Mouse (Mus musculus): ENCODE results near the gene Gm49373. TPM values are rescaled to one million over a fixed set of nuclear protein-coding genes. Genes with fewer than 3 reads are reported as not detected.

The Gm49373 gene
- total and polyA plus RNA-seq, 3 experiments: 0.33 to 0.98 (median 0.61) TPM

DNA sequence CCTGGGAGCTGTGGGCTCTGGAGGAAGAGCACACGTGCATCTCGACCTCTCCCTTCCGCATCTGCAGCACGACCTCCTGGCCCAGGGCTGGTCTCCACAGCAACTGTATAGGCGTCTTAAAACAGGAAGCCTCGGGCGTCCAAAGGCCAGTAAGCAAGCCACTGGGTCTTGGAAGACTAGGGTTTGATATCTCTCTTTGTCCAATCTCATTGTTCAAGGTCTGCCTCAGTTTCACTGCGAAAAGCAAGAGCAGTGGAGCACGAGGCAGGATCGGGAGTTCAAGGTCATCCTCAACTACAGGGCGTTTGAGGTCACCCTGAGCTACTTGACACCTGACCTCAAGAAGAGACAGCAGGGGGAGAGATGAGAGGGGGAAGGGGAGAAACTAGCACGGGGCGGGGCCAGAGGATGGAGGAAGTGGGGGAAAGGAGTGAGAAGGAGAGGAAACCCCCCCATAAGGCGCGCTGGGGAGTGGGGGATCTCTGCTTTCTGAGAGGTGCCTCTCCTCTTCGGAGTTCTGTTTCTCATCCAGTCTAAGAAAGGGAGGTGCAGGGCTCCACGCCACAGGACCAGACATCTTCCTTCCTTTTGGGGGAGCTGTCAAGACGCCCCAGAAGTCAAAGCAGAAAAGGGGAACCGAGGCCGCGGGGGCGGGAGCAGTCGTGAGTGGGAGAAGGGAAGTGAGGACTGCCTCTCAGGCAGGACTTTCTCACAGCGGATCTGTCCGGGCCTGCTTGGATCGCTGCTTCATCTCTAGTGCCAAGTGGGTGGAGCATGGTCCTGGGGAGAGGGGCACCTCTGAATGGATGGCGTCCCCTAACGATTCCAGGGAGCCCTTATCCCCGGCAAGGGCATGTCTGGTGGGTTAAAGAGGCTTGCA lies 58.0 kb downstream of the Gm49373 start:
- Histone ChIP-seq H3K27me3 (ENCODE audit: insufficient read depth, low read length) (peaks cover 7% of the 10 kb centered on the region; the same call in 1 of the 2 replicates), H3K4me3 (ENCODE audit: low read depth, low read length) (peak overlapping the region; percentile 74)
- DNase-seq (ENCODE audit: low spot score): peak; percentile 59

More for the DNA sequence above, 58.0 kb downstream of the Gm49373 start:
- peaks cover 70% of the 10 kb centered on the region for H3K4me1 ChIP-seq (ENCODE audit: insufficient read depth, low read depth, low read length)
- H3K9me3 ChIP-seq (replicated peaks): no peaks in the 10 kb centered on the region
- no peak for TF ChIP-seq GATA1 (IDR thresholded peaks at IDR 0.05; ENCODE audit: borderline replicate concordance, low read length)
- no peak for TF ChIP-seq POLR2AphosphoS5 (IDR thresholded peaks at IDR 0.05; ENCODE audit: insufficient replicate concordance, low read depth, low read length)
- no peak for TF ChIP-seq CTCF (IDR thresholded peaks at IDR 0.05; ENCODE audit: low read depth, low read length)
- no peak for TF ChIP-seq GATA2 (IDR thresholded peaks at IDR 0.05; ENCODE audit: borderline replicate concordance, low read depth, low read length)
- TF ChIP-seq TAL1 (conservative IDR thresholded peaks at IDR 0.05; ENCODE audit: low read depth, low read length): no peak
- H3K36me3 ChIP-seq (replicated peaks): peaks cover 25% of the 10 kb centered on the region
- peak; percentile 43 for ATAC-seq (ENCODE audit: extremely low read depth, insufficient number of reproducible peaks, low FRiP score, poor library complexity, severe bottlenecking)

Other genes with a start within 250 kb of the Gm49373 start
Only the 20 nearest of the 24 such genes appear.
- not detected in 2 replicates for gene A230050P20Rik, start 204.5 kb downstream of the Gm49373 start, total RNA-seq (2014; fragmentation: Nextera tagmentation)
- 0.05 TPM in 1 of 2 replicates, not detected in the other for gene A230050P20Rik, start 204.5 kb downstream of the Gm49373 start, total RNA-seq (2017)
- gene A230050P20Rik, start 204.5 kb downstream of the Gm49373 start, polyA plus RNA-seq (2012): 0.04 and 0.05 TPM in 2 replicates
- gene Angptl6, start 193.4 kb downstream of the Gm49373 start, total RNA-seq (2014; fragmentation: Nextera tagmentation): 1.2 and 5.1 TPM in 2 replicates
- 0.66 and 0.93 TPM in 2 replicates for gene Angptl6, start 193.4 kb downstream of the Gm49373 start, total RNA-seq (2017)
- 2.4 and 3.1 TPM in 2 replicates for gene Angptl6, start 193.4 kb downstream of the Gm49373 start, polyA plus RNA-seq (2012)
- 40.3 and 47.7 TPM in 2 replicates for gene Ppan, start 184.9 kb downstream of the Gm49373 start, total RNA-seq (2014; fragmentation: Nextera tagmentation)
- 66.9 and 71.7 TPM in 2 replicates for gene Ppan, start 184.9 kb downstream of the Gm49373 start, total RNA-seq (2017)
- gene Ppan, start 184.9 kb downstream of the Gm49373 start, polyA plus RNA-seq (2012): 297 and 313 TPM in 2 replicates
- gene Eif3g, start 174.5 kb downstream of the Gm49373 start, total RNA-seq (2014; fragmentation: Nextera tagmentation): 198 and 222 TPM in 2 replicates
- 173 and 175 TPM in 2 replicates for gene Eif3g, start 174.5 kb downstream of the Gm49373 start, total RNA-seq (2017)
- gene Eif3g, start 174.5 kb downstream of the Gm49373 start, polyA plus RNA-seq (2012): 475 and 545 TPM in 2 replicates
- gene Dnmt1, start 113.2 kb downstream of the Gm49373 start, total RNA-seq (2014; fragmentation: Nextera tagmentation): 142 and 148 TPM in 2 replicates
- 167 and 197 TPM in 2 replicates for gene Dnmt1, start 113.2 kb downstream of the Gm49373 start, total RNA-seq (2017)
- 178 and 209 TPM in 2 replicates for gene Dnmt1, start 113.2 kb downstream of the Gm49373 start, polyA plus RNA-seq (2012)
- gene S1pr2, start 96.3 kb downstream of the Gm49373 start, total RNA-seq (2014; fragmentation: Nextera tagmentation): 1.8 and 8.4 TPM in 2 replicates
- gene S1pr2, start 96.3 kb downstream of the Gm49373 start, total RNA-seq (2017): 2.1 and 2.8 TPM in 2 replicates
- gene S1pr2, start 96.3 kb downstream of the Gm49373 start, polyA plus RNA-seq (2012): 1.6 TPM in 2 replicates
- gene Mrpl4, start 70.4 kb downstream of the Gm49373 start, total RNA-seq (2014; fragmentation: Nextera tagmentation): 38.4 and 39.6 TPM in 2 replicates
- gene Mrpl4, start 70.4 kb downstream of the Gm49373 start, total RNA-seq (2017): 39.1 and 51.5 TPM in 2 replicates
- gene Mrpl4, start 70.4 kb downstream of the Gm49373 start, polyA plus RNA-seq (2012): 92.6 and 129 TPM in 2 replicates
- 9.6 and 9.9 TPM in 2 replicates for gene Icam1, start 57.1 kb downstream of the Gm49373 start, total RNA-seq (2014; fragmentation: Nextera tagmentation)
- gene Icam1, start 57.1 kb downstream of the Gm49373 start, total RNA-seq (2017): 15.7 and 17.1 TPM in 2 replicates
- gene Icam1, start 57.1 kb downstream of the Gm49373 start, polyA plus RNA-seq (2012): 5.0 and 5.8 TPM in 2 replicates
- 2.1 and 4.8 TPM in 2 replicates for gene Icam4, start 43.7 kb downstream of the Gm49373 start, total RNA-seq (2014; fragmentation: Nextera tagmentation)
- 8.2 and 10.6 TPM in 2 replicates for gene Icam4, start 43.7 kb downstream of the Gm49373 start, total RNA-seq (2017)
- 8.3 and 11.2 TPM in 2 replicates for gene Icam4, start 43.7 kb downstream of the Gm49373 start, polyA plus RNA-seq (2012)
- not detected in 2 replicates for gene Icam5, start 41.0 kb downstream of the Gm49373 start, total RNA-seq (2014; fragmentation: Nextera tagmentation)
- 0.33 and 0.99 TPM in 2 replicates for gene Icam5, start 41.0 kb downstream of the Gm49373 start, total RNA-seq (2017)
- 0.30 and 0.38 TPM in 2 replicates for gene Icam5, start 41.0 kb downstream of the Gm49373 start, polyA plus RNA-seq (2012)
- gene Zglp1, start 6.0 kb downstream of the Gm49373 start, total RNA-seq (2014; fragmentation: Nextera tagmentation): not detected in 2 replicates
- gene Zglp1, start 6.0 kb downstream of the Gm49373 start, total RNA-seq (2017): not detected in 2 replicates
- 4.0 and 4.5 TPM in 2 replicates for gene Zglp1, start 6.0 kb downstream of the Gm49373 start, polyA plus RNA-seq (2012)
- 52.4 and 58.5 TPM in 2 replicates for gene Fdx1l, start 518 bp upstream of the Gm49373 start, total RNA-seq (2014; fragmentation: Nextera tagmentation)
- 54.3 and 56.1 TPM in 2 replicates for gene Fdx1l, start 518 bp upstream of the Gm49373 start, total RNA-seq (2017)
- gene Fdx1l, start 518 bp upstream of the Gm49373 start, polyA plus RNA-seq (2012): 30.6 and 31.0 TPM in 2 replicates
- gene Gm38431, start 18.9 kb upstream of the Gm49373 start, total RNA-seq (2014; fragmentation: Nextera tagmentation): 95.6 and 162 TPM in 2 replicates
- gene Gm38431, start 18.9 kb upstream of the Gm49373 start, total RNA-seq (2017): 2.1 and 2.8 TPM in 2 replicates
- 382 and 444 TPM in 2 replicates for gene Gm38431, start 18.9 kb upstream of the Gm49373 start, polyA plus RNA-seq (2012)
- 35.1 and 72.2 TPM in 2 replicates for gene Raver1, start 18.9 kb upstream of the Gm49373 start, total RNA-seq (2014; fragmentation: Nextera tagmentation)
- gene Raver1, start 18.9 kb upstream of the Gm49373 start, total RNA-seq (2017): 18.5 and 19.6 TPM in 2 replicates
- gene Raver1, start 18.9 kb upstream of the Gm49373 start, polyA plus RNA-seq (2012): 0.62 and 0.92 TPM in 2 replicates
- gene Tyk2, start 58.1 kb upstream of the Gm49373 start, total RNA-seq (2014; fragmentation: Nextera tagmentation): 16.1 and 16.6 TPM in 2 replicates
- 17.4 and 19.0 TPM in 2 replicates for gene Tyk2, start 58.1 kb upstream of the Gm49373 start, total RNA-seq (2017)
- gene Tyk2, start 58.1 kb upstream of the Gm49373 start, polyA plus RNA-seq (2012): 17.3 and 19.0 TPM in 2 replicates
- gene Cdc37, start 76.9 kb upstream of the Gm49373 start, total RNA-seq (2014; fragmentation: Nextera tagmentation): 80.4 and 86.7 TPM in 2 replicates
- 124 and 193 TPM in 2 replicates for gene Cdc37, start 76.9 kb upstream of the Gm49373 start, total RNA-seq (2017)
- gene Cdc37, start 76.9 kb upstream of the Gm49373 start, polyA plus RNA-seq (2012): 213 and 280 TPM in 2 replicates
- 2.5 and 2.9 TPM in 2 replicates for gene Pde4a, start 92.6 kb upstream of the Gm49373 start, total RNA-seq (2014; fragmentation: Nextera tagmentation)
- gene Pde4a, start 92.6 kb upstream of the Gm49373 start, total RNA-seq (2017): 1.5 and 1.7 TPM in 2 replicates
- gene Pde4a, start 92.6 kb upstream of the Gm49373 start, polyA plus RNA-seq (2012): 1.4 and 1.5 TPM in 2 replicates
- 16.7 and 21.3 TPM in 2 replicates for gene Keap1, start 166.3 kb upstream of the Gm49373 start, total RNA-seq (2014; fragmentation: Nextera tagmentation)
- gene Keap1, start 166.3 kb upstream of the Gm49373 start, total RNA-seq (2017): 46.4 and 48.1 TPM in 2 replicates
- gene Keap1, start 166.3 kb upstream of the Gm49373 start, polyA plus RNA-seq (2012): 73.3 and 81.7 TPM in 2 replicates
- not detected in 2 replicates for gene S1pr5, start 175.3 kb upstream of the Gm49373 start, total RNA-seq (2014; fragmentation: Nextera tagmentation)
- 0.11 TPM in 1 of 2 replicates, not detected in the other for gene S1pr5, start 175.3 kb upstream of the Gm49373 start, total RNA-seq (2017)
- gene S1pr5, start 175.3 kb upstream of the Gm49373 start, polyA plus RNA-seq (2012): not detected in 2 replicates
- gene Atg4d, start 192.2 kb upstream of the Gm49373 start, total RNA-seq (2014; fragmentation: Nextera tagmentation): 7.0 and 14.5 TPM in 2 replicates
- 9.1 and 11.0 TPM in 2 replicates for gene Atg4d, start 192.2 kb upstream of the Gm49373 start, total RNA-seq (2017)
- 14.9 and 20.7 TPM in 2 replicates for gene Atg4d, start 192.2 kb upstream of the Gm49373 start, polyA plus RNA-seq (2012)

Data from G1E (cell line).